Mouse (Mus musculus) liver, embryonic 14.5 days (tissue): Measurements from ENCODE around the gene Kiss1r. TPM values are rescaled to one million over a fixed set of nuclear protein-coding genes. Genes with fewer than 3 reads are reported as not detected.

Source experiments
- ATAC-seq: fragments of 200-750 bp; cut with Nextera tagmentation; 2 replicates; pipeline ENCODE4 v1.8.0; 2017; ENCODE audit warnings: moderate number of reproducible peaks, mild to moderate bottlenecking, moderate library complexity; ENCODE audit not compliant: insufficient read depth
- DNase-seq, 3 experiments: peaks; one replicate each; pipeline ENCODE4 v3.0.0-alpha.2; 2012 to 2013; ENCODE audit warnings: low read depth in 3 of 3, low spot score in 3 of 3
- H3K27ac ChIP-seq: fragments of 300-500 bp; sonication (generic); 2 replicates; pipeline ENCODE4 v1.5.1; 2014; ENCODE audit warnings: moderate library complexity, mild to moderate bottlenecking, control low read depth, inconsistent platforms
- H3K27me3 ChIP-seq: fragments of 300-500 bp; sonication (generic); 2 replicates; pipeline ENCODE4 v1.6.1; 2014; ENCODE audit warnings: mild to moderate bottlenecking, low read length, moderate library complexity; ENCODE audit not compliant: control insufficient read depth, insufficient read depth
- H3K36me3 ChIP-seq: fragments of 300-500 bp; sonication (generic); replicated peaks from 2 replicates; pipeline ENCODE4 v1.6.1; 2014; ENCODE audit warnings: low read depth; ENCODE audit not compliant: control insufficient read depth, insufficient read depth
- H3K4me1 ChIP-seq, 2 experiments: fragments of 200-500 bp in 1 of 2; fragments of 300-500 bp in 1 of 2; sonication (generic) in 1 of 2; replicated peaks; 2 replicates each; pipeline ENCODE4 v1.6.1; 2012 to 2014; ENCODE audit warnings: antibody characterized with exemption in 1 of 2, inconsistent platforms in 1 of 2, low read length in 1 of 2; ENCODE audit not compliant: control insufficient read depth in 2 of 2, insufficient read depth in 2 of 2
- H3K4me2 ChIP-seq: fragments of 300-500 bp; sonication (generic); 2 replicates; pipeline ENCODE4 v1.6.1; 2014; ENCODE audit warnings: low read depth, mild to moderate bottlenecking, control low read depth, moderate library complexity
- H3K4me3 ChIP-seq, 2 experiments: fragments of 200-500 bp in 1 of 2; fragments of 300-500 bp in 1 of 2; sonication (generic) in 1 of 2; 2 replicates each; pipeline ENCODE4 v1.5.1; 2012 to 2014; ENCODE audit warnings: low read depth in 2 of 2, low read length in 2 of 2, mild to moderate bottlenecking in 2 of 2, control low read depth in 1 of 2, inconsistent platforms in 1 of 2, moderate library complexity in 1 of 2; ENCODE audit not compliant: insufficient read depth in 1 of 2
- H3K9ac ChIP-seq: fragments of 300-500 bp; sonication (generic); replicated peaks from 2 replicates; pipeline ENCODE4 v1.6.1; 2014; ENCODE audit warnings: mild to moderate bottlenecking, control low read depth, moderate library complexity
- H3K9me3 ChIP-seq: fragments of 300-500 bp; sonication (generic); 2 replicates; pipeline ENCODE4 v1.6.1; 2016; ENCODE audit warnings: low read length, mixed read lengths; ENCODE audit not compliant: control insufficient read depth
- CTCF ChIP-seq: IDR thresholded peaks from 2 replicates; pipeline ENCODE4 v1.5.1; 2016; ENCODE audit warnings: antibody characterized with exemption, low read depth, control low read depth
- EP300 ChIP-seq: IDR thresholded peaks from 2 replicates; pipeline ENCODE4 v1.6.1; 2016; ENCODE audit warnings: antibody characterized with exemption, low read depth
- WGBS: fragments of 180-500 bp; shearing (Covaris S2); extraction: QIAGEN DNeasy Blood & Tissue Kit; methylation state at CpG from one replicate; pipeline ENCODE4 v1.1.7; 2014; ENCODE audit not compliant: insufficient replicate concordance; 5-methylcytosine and 5-hydroxymethylcytosine counted together
- polyA plus RNA-seq, 2 experiments: library from polyadenylated mRNA; depleted of rRNA in 1 of 2; stranded (reverse) in 1 of 2; unstranded in 1 of 2; fragments of >200 nt; fragmentation: Nextera tagmentation in 1 of 2; extraction: Ambion mirVana in 1 of 2; gene quantifications; 2 replicates each; pipeline versions ENCODE4 v1.2.1 to v1.2.3; 2012 to 2014

Gene Kiss1r
- polyA plus RNA-seq, 2 experiments = 0.11 to 0.30 TPM

DNA sequence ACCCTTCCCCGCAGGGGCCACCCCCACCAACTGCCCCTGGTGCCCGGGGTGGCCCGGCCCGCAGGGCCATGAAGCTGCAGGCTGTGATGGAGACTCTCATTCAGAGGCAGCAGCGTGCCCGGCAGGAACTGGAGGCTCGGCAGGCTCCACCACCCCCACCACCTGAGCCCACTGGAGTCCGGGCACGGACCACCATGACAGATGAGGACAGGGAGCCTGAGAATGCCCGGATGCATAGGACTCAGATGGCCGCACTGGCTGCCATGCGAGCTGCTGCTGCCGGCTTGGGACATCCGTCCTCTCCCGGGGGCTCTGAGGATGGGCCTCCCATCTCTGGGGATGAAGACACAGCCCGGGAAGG lies 14.0 kb downstream of the Kiss1r start:
- no peaks in the 10 kb centered on the region; the same call in 1 of the 2 replicates for H3K36me3 ChIP-seq
- H3K27ac ChIP-seq = no peak overlapping the region
- DNase-seq (no peak), ATAC-seq (no peak)
- TF ChIP-seq CTCF = no peak
- no peak for TF ChIP-seq EP300
- no peak overlapping the region for H3K9ac ChIP-seq
- peaks cover 6 to 7% of the 10 kb centered on the region in 2 experiments for H3K4me1 ChIP-seq
- H3K4me2 ChIP-seq = no peak overlapping the region
- 85% methylated on average over 16 of the region's 16 CpGs for WGBS
- H3K27me3 ChIP-seq = no peaks in the 10 kb centered on the region
- no peak overlapping the region for H3K4me3 ChIP-seq
- H3K9me3 ChIP-seq = no peaks in the 10 kb centered on the region

DNA sequence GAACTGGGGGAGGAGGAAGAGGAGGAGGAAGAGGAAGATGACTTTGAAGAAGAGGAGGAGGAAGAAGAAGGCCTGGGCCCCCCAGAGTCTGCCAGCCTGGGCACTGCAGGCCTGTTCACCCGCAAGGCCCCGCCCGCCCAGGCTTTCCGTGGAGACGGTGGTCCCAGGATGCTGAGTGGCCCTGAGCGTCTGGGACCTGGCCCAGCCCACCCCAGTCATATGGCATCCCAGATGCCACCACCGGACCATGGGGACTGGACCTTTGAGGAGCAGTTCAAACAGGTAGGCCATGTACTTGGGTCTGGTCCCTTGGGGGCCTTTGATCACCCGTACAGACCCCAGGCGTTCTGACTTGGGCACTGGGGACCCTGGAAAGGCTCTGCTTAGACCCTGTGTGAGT lies 15.0 kb downstream of the Kiss1r start:
- TF ChIP-seq CTCF (no peak), EP300 (no peak)
- no peak for DNase-seq
- H3K9me3 ChIP-seq = no peaks in the 10 kb centered on the region
- H3K4me1 ChIP-seq = peaks cover 0 to 2% of the 10 kb centered on the region in 2 experiments; a peak in 3 of 4 replicates
- H3K36me3 ChIP-seq = no peaks in the 10 kb centered on the region; the same call in 1 of the 2 replicates
- H3K4me3 ChIP-seq = no peak overlapping the region
- H3K27ac ChIP-seq = no peak overlapping the region
- no peaks in the 10 kb centered on the region for H3K27me3 ChIP-seq
- H3K9ac ChIP-seq = no peak overlapping the region
- no peak overlapping the region for H3K4me2 ChIP-seq
- WGBS = 62% methylated on average over 9 of the region's 9 CpGs
- ATAC-seq = no peak

DNA sequence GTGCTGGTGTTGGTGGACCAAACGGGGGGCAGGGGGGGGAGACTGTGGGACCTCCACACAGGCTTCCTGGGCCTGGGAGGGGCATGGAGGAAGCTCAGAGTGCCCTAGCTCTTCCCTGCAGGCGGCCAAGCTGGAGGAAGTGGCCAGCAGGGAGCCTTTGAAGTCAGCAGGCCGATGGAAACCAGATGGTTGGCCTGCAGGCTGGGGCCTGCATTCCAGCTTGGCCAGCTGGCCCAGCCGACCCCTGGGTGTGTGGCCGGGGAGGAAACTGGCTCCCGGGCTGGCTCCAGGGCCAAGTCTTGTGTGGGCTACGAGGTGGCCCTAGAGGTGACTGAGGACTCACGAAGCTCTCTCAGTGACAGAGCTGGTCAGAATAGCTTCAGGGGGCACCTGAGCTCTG lies 16.0 kb downstream of the Kiss1r start:
- no peaks in the 10 kb centered on the region; the same call in 1 of the 2 replicates for H3K36me3 ChIP-seq
- DNase-seq (no peak), ATAC-seq (no peak)
- H3K9ac ChIP-seq = no peak overlapping the region
- 60% methylated on average over 8 of the region's 8 CpGs for WGBS
- H3K4me1 ChIP-seq = peaks cover 0 to 7% of the 10 kb centered on the region in 2 experiments; a peak in 3 of 4 replicates
- no peak for TF ChIP-seq CTCF
- H3K9me3 ChIP-seq = no peaks in the 10 kb centered on the region
- no peak overlapping the region for H3K4me3 ChIP-seq
- no peaks in the 10 kb centered on the region for H3K27me3 ChIP-seq
- no peak overlapping the region for H3K4me2 ChIP-seq
- H3K27ac ChIP-seq = no peak overlapping the region

DNA sequence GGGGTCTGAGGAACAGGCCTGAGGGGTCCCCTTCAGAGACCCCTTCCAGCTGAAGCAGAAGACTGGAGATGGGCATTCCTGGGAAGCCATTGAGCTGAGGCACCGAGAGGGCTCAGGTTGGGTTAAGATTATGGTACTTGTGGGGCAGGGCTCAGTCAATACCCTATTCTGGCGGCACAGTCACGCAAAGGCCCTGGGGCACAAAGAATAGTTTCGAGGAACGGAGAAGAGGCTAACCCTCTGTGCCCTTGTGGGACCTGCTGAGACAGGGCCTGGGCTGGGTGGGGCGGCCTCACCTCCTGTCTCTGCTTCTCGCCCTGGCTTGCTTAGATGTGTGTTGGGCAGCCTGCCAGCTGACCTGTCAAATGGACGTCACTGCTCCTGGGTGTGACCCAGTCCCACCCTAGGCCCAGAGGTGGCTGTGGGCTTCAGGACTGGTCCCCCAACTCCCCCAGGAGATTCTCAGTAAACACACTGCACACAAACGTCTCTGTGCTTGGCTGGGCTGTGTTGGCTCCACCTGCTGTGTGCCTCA lies 16.4 kb downstream of the Kiss1r start:
- Histone ChIP-seq H3K9ac (no peak overlapping the region), H3K9me3 (no peaks in the 10 kb centered on the region), H3K27ac (no peak overlapping the region), H3K4me1 (peaks cover 0 to 11% of the 10 kb centered on the region in 2 experiments; a peak in 3 of 4 replicates), H3K4me2 (no peak overlapping the region), H3K36me3 (no peaks in the 10 kb centered on the region; the same call in 1 of the 2 replicates), H3K4me3 (no peak overlapping the region), H3K27me3 (no peaks in the 10 kb centered on the region)
- 65% methylated on average over 9 of the region's 9 CpGs for WGBS
- TF ChIP-seq EP300 = no peak
- TF ChIP-seq CTCF = no peak
- no peak for DNase-seq
- ATAC-seq = no peak

DNA sequence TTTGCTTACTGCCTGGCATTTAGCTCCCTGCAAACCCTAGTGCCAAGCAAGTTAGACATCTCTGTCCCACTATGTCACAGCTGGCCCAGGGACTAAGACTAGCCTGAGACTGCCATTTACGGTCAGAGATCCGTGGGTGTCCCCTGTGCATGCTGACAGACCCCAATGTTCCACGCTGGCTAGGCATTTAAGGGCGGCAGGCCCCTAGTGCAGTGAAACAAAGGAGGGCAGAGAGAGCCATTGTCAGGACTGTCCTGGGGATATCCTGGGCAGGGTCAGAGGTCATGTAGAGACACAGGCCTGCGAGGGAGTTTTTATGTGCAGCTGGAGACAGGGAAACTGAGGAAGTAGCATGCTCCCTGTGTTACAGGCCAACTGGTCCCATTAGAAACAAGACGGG lies 17.1 kb downstream of the Kiss1r start:
- no peak overlapping the region for H3K9ac ChIP-seq
- H3K36me3 ChIP-seq = no peaks in the 10 kb centered on the region; the same call in 1 of the 2 replicates
- ATAC-seq (no peak), DNase-seq (no peak)
- TF ChIP-seq EP300 (no peak), CTCF (no peak)
- H3K4me2 ChIP-seq = no peak overlapping the region
- no peaks in the 10 kb centered on the region for H3K9me3 ChIP-seq
- WGBS = 80% methylated on average over 6 of the region's 6 CpGs
- no peak overlapping the region for H3K27ac ChIP-seq
- H3K4me1 ChIP-seq = peaks cover 0 to 11% of the 10 kb centered on the region in 2 experiments; a peak in 3 of 4 replicates
- H3K4me3 ChIP-seq = no peak overlapping the region
- H3K27me3 ChIP-seq = no peaks in the 10 kb centered on the region
